Mouse (Mus musculus) c-Kit-negative CD71-positive TER-119-positive erythroid progenitor cells, embryonic 14.5 days (primary cell): ENCODE measurements around the gene Hyal4.

ENCODE experiments used
- DNase-seq: peaks from one replicate; pipeline ENCODE4 v3.0.0-alpha.2; 2013; ENCODE audit warnings: low read depth, low spot score

Gene Hyal4

GRCm38 (mm10) chr6:24748029-24748428 is at the start of gene Hyal4:
TSS of gene Hyal4 (plus strand) at chr6:24748329.
- DNase-seq = no peak

- no peak for DNase-seq
Measured at GRCm38 (mm10) chr6:24707090-24707489, 41.0 kb upstream of the Hyal4 start.

- DNase-seq = no peak
Measured at GRCm38 (mm10) chr6:24707499-24707898, 40.6 kb upstream of the Hyal4 start.

- peak; percentile 2 for DNase-seq
Measured at GRCm38 (mm10) chr6:24721317-24722099, 26.6 kb upstream of the Hyal4 start.

GRCm38 (mm10) chr6:24728130-24728529 is 20.0 kb upstream of the Hyal4 start:
- DNase-seq = no peak

GRCm38 (mm10) chr6:24732945-24733344 is 15.2 kb upstream of the Hyal4 start, which contains the start of gene Hyal6:
TSS of gene Hyal6 (plus strand) at chr6:24733245.
- DNase-seq = no peak

GRCm38 (mm10) chr6:24734565-24734964 is 13.6 kb upstream of the Hyal4 start:
- DNase-seq = no peak

GRCm38 (mm10) chr6:24759281-24759680 is 11.2 kb downstream of the Hyal4 start:
- no peak for DNase-seq

- no peak for DNase-seq
Measured at GRCm38 (mm10) chr6:24766261-24766660, 18.1 kb downstream of the Hyal4 start.

GRCm38 (mm10) chr6:24779182-24779581 is 31.1 kb downstream of the Hyal4 start:
- no peak for DNase-seq

GRCm38 (mm10) chr6:24790888-24791287 is 42.8 kb downstream of the Hyal4 start, which contains the start of gene Spam1:
TSS of gene Spam1 (plus strand) at chr6:24791188.
- no peak for DNase-seq
